Mouse (Mus musculus) ES-Bruce4 (cell line): ENCODE data around the gene Lamc3.

Source experiments
- CTCF ChIP-seq: IDR thresholded peaks from one replicate; pipeline ENCODE4 v1.8.1; 2011; ENCODE audit warnings: low read depth, low read length
- POLR2A ChIP-seq: IDR thresholded peaks from one replicate; pipeline ENCODE4 v1.8.1; 2011; ENCODE audit warnings: low read length; ENCODE audit not compliant: insufficient read depth

- TF ChIP-seq CTCF (no peak), POLR2A (no peak)
Measured at GRCm38 (mm10) chr2:31954779-31955181, 67.7 kb downstream of the Lamc3 start.
